Mouse (Mus musculus) layer of hippocampus, adult 2 months (tissue): ENCODE measurements around the gene Bglap2. TPM values are rescaled to one million over a fixed set of nuclear protein-coding genes. Genes with fewer than 3 reads are reported as not detected.
"Not testable (repeated sequence)": the region's sequence is repeated elsewhere in the genome, so short reads cannot be mapped to it uniquely, and the experiment has no call there.

Experiments
- DNase-seq, 2 experiments: peaks; one replicate each; pipeline ENCODE4 v3.0.0; 2022; ENCODE audit warnings: low spot score in 2 of 2
- H3K27ac ChIP-seq: fragments of 200-600 bp; 2 replicates; pipeline ENCODE4 v1.8.1; 2022
- H3K4me3 ChIP-seq: fragments of 200-600 bp; 2 replicates; pipeline ENCODE4 v1.8.1; 2022; ENCODE audit warnings: mild to moderate bottlenecking
- CTCF ChIP-seq: fragments of 200-600 bp; conservative IDR thresholded peaks from 2 replicates; pipeline ENCODE4 v1.8.1; 2022; ENCODE audit warnings: antibody characterized with exemption, mild to moderate bottlenecking, moderate library complexity
- total RNA-seq, 2 experiments: library from RNA; stranded (reverse); gene quantifications; 2 replicates each; pipeline ENCODE4 v1.2.3; 2021

The Bglap2 gene
- total RNA-seq, 2 experiments from 2014 or later, result not detected

DNA sequence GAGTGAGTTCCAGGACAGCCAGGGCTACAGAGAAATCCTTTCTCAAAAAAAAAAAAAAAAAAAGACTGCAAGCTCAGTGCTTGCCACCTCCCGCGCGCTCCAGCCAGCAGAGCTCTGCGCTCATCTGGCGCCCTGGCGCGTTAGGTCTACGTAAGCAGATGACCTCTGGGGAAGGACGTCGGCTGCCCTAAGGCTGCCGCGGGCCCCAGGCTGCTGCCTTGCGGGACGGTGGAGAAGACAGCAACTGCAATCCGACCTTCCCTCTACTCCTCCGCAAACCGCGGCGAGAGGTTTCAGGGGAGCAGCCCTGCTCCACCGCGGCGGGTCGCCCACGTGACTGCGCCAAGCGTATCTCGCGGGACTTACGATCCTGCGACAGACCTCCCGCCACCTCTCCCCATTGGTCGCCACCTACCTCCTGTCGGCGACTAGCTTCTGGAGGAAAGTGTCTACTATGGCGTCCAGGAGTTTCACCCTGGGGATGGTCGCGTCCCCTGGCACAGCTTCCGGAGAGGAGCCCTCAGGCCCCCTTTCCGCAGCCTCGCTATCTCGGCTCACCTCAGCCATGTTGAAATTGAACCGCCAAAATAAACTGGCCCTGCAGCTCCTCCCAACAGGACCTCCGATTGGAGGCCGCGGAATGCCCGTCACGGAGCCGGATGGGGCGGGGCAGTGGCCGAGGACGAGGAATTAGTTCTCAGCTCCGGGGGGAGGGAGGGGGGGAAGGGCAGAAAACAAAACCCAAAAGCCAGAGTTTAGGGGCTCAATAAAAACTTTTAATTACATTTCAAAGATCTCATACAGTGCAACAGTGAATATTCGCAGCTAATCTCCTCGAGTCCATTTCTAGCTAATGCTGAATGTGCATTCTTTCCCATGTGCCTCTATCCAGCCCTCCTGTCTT is 31.5 kb upstream of the Bglap2 start, which contains the start of gene Pmf1:
Gene Pmf1 (minus strand): TSS at position 591 of the 904 bp plus-strand sequence.
- peak within 1 kb of the TSS; percentile 70 for H3K4me3 ChIP-seq
- DNase-seq, result peak; percentile 88 to 93
- TF ChIP-seq CTCF, result 0 out of 2 replicates have a peak, but pooled peaks have one; percentile 8
- H3K27ac ChIP-seq, result peak within 1 kb of the TSS; percentile 93

- TF ChIP-seq CTCF, result no peak
- DNase-seq, result no peak
- Histone ChIP-seq H3K4me3 (no peak overlapping the region), H3K27ac (no peak overlapping the region)
These were observed 30.5 kb upstream of the Bglap2 start for GRCm38 (mm10) chr3:88408953-88409352.

GRCm38 (mm10) chr3:88407529-88407928 is 29.0 kb upstream of the Bglap2 start:
- H3K27ac ChIP-seq, result no peak overlapping the region
- no peak for TF ChIP-seq CTCF
- no peak overlapping the region for H3K4me3 ChIP-seq
- DNase-seq, result no peak

- Histone ChIP-seq H3K27ac (no peak overlapping the region), H3K4me3 (no peak overlapping the region)
- DNase-seq, result peak; percentile 61 to 71
- peak; percentile 98 for TF ChIP-seq CTCF
These were observed 28.6 kb upstream of the Bglap2 start for GRCm38 (mm10) chr3:88407090-88407489.

DNA sequence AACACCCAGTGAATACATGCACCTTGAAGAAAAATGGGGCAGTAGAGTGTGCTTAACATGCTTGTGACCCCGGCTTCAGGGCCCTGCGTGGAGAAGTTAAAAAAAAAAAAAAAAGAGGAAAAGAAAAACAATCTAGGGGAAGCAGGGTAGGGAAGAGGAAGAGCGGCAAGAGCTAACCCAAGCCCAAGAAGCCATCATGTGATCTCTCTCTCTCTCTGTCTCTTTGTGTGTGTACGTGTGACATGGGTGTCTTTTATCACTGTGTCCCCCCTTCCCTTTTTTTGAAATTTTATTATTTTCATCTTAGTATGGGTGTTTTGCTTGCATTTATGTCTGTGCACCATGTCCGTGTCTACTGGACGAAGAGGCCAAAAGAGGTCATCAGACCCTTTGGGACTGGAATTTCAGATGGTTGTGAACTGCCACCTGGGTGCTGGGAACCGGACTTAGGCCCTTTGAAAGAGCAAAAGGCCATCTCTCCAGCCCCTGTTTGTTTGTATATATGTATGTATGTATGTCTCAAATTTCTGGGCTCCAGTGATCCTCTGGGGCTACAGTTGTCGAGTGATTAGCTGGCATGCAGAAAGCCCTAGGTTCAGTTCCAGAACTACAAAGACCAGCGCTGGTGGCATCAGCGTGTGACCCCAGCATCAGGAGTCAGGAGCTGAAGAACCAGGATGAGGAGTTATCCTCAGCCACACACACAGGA is 25.2 kb upstream of the Bglap2 start:
- DNase-seq, result no peak
- H3K27ac ChIP-seq, result no peak overlapping the region
- H3K4me3 ChIP-seq, result no peak overlapping the region
- TF ChIP-seq CTCF, result no peak

GRCm38 (mm10) chr3:88398666-88399065 is 20.2 kb upstream of the Bglap2 start:
- Histone ChIP-seq H3K27ac (no peak overlapping the region), H3K4me3 (no peak overlapping the region)
- no peak for DNase-seq
- TF ChIP-seq CTCF, result no peak

- no peak for TF ChIP-seq CTCF
- DNase-seq, result no peak
- Histone ChIP-seq H3K4me3 (no peak overlapping the region), H3K27ac (no peak overlapping the region)
These were observed 17.2 kb upstream of the Bglap2 start for GRCm38 (mm10) chr3:88395742-88396141.

- H3K27ac ChIP-seq, result no peak overlapping the region
- no peak for TF ChIP-seq CTCF
- DNase-seq, result no peak
- no peak overlapping the region for H3K4me3 ChIP-seq
These were observed 16.8 kb upstream of the Bglap2 start for GRCm38 (mm10) chr3:88395288-88395687.

DNA sequence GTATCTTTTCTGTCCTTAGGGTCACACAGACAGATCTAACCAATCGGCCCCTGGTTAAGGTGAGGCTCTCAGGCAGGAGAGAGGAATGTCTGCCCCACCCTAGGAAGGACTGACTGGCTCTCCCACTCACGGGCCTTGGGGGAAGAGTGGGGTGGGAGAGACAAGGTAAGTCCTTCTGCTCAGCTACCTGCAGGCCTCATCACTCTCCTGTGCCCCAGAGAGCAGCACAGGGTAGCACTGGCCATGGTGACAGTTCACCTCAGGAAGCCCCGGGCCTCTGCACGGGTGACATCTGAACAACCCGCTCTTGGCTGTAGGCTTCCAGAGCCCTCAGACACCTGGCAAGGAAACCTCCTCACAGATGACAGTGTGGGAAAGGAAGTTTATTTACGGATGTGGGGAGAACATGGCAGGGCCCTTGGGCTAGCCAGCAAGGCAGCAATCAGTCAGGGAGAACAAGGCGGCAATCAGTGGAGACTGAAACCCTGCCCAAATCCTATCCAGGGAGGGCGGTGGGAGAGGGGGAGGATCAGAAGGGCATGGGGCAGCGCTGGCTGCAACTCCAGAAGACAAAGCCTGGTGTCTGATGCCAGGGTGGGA is 15.4 kb upstream of the Bglap2 start:
- no peak for TF ChIP-seq CTCF
- no peak overlapping the region for H3K4me3 ChIP-seq
- DNase-seq, result no peak
- no peak overlapping the region for H3K27ac ChIP-seq

DNA sequence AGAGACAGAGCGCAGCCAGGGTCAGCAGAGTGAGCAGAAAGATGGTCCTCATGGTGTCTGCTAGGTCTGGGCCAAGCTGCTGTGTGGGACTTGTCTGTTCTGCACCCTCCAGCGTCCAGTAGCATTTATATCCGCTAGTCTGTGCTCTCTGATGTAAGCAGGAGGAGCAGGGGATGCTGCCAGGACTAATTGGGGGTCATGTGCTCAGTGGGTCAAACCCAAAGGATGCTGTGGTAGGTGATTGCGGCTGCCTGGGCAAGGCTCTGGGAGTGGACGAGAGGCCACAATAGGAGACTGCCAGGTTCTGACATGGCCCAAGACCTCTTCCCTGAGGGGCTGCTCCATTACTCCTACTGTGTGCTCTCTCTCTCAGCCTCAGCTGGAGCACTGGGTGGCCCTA is 5.9 kb upstream of the Bglap2 start, which contains the start of gene Bglap:
Gene Bglap (minus strand): TSS at position 101 of the 400 bp plus-strand sequence.
- Histone ChIP-seq H3K4me3 (no peak within 1 kb of the TSS), H3K27ac (no peak within 1 kb of the TSS)
- no peak for DNase-seq
- TF ChIP-seq CTCF, result no peak

GRCm38 (mm10) chr3:88382383-88382782 is 3.9 kb upstream of the Bglap2 start:
- H3K4me3 ChIP-seq, H3K27ac ChIP-seq, DNase-seq: not testable (repeated sequence)

DNA sequence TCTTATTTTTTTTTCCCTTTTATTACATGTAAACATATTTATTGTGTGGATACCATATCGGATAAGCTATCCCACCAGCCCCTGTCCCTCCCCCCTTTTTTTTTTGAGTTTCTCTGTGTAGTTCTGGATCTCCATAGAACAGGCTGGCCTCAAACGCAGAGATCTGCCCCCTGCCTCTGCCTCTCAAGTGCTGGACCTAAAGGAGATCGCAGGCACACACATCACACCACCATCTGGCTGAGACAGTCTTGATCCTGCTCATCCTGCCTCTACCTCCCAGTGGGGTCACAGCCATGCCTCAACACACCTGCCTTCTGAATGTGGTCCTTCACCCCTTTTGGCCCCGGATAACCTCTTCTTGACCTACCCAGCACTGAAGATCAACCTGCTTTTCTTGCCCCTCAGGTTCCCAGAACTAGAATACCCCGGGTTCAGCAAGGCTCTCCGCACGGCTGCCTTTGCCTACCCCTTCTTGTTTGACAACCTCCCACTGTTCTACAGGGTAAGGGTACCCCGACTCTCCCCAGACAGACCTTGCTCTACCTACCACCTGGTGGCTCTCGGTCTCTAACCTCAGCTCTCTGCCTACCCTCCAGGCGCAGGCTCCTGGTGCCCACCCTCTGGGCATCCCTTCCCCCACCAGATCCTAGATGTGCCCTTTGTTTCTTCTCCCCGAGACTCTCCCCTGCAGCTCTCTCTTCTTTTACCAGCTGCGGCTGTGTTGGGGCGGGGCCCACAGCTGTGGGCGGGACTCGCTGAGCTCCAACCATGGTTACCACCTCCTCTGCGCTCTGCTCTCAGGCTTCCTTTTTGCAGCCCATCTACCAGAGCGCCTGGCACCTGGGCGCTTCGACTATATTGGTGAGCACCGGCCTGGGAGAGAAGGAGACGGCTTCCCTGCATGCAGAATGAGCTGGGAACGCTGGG is 3.2 kb upstream of the Bglap2 start:
- DNase-seq, H3K27ac ChIP-seq, H3K4me3 ChIP-seq: not testable (repeated sequence)

DNA sequence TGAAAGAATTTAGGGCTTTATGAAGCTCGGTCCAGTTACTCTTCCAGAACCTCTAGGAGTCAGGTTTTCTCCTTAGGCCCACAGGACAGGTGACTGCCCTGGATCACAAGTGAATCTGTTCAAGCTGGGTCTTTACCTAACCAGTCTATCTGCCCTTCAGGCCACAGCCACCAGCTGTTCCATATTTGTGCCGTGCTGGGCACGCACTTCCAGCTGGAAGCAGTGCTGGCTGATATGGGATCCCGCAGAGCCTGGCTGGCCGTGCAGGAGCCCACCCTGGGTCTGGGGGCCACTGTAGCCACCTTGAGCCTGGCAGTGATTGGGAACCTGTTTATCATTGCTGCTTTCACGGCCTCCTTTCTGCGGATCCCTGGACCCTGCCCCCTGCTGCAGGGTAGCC is 1.9 kb downstream of the Bglap2 start:
- not testable (repeated sequence) for DNase-seq
- H3K27ac ChIP-seq, result peak overlapping the region; percentile 53; the same call in 1 of the 2 replicates
- H3K4me3 ChIP-seq, result peak overlapping the region; percentile 18; the same call in 1 of the 2 replicates

- Histone ChIP-seq H3K4me3 (peak overlapping the region; percentile 18; the same call in 1 of the 2 replicates), H3K27ac (peak overlapping the region; percentile 53; the same call in 1 of the 2 replicates)
- not testable (repeated sequence) for DNase-seq
These were observed 2.5 kb downstream of the Bglap2 start for GRCm38 (mm10) chr3:88375750-88376626.

DNA sequence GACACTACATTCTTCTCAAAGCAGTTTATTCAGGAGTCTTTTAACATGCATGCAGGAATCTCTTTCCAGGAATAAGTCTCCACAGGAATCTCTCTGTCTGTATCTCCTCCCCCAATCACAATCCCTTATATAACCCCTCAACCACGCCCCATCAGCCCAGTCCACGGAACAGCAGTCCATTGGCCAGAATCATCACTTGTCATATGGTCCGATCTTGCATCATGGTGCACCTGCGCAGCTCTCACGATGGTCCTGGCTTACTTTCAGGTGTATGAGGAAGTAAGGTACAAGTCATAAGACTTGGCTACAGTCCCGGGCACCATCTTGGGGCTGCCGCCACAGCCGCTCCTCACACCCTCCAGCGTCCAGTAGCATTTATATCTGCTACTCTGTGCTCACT is 5.9 kb downstream of the Bglap2 start, which contains the start of gene Bglap3:
Gene Bglap3 (minus strand): TSS at position 101 of the 400 bp plus-strand sequence.
- H3K4me3 ChIP-seq, DNase-seq, H3K27ac ChIP-seq: not testable (repeated sequence)

GRCm38 (mm10) chr3:88368511-88368910 is 10.0 kb downstream of the Bglap2 start:
- DNase-seq, H3K4me3 ChIP-seq, H3K27ac ChIP-seq: not testable (repeated sequence)
